Mouse (Mus musculus) MEL (cell line): Measurements from ENCODE around the gene Cntrl. TPM values are rescaled to one million over a fixed set of nuclear protein-coding genes. Genes with fewer than 3 reads are reported as not detected.

Source experiments
- DNase-seq: peaks from one replicate; pipeline ENCODE4 v3.0.0; 2011; ENCODE audit warnings: low read depth, low spot score
- H3K27ac ChIP-seq: 2 replicates; pipeline ENCODE4 v1.5.1; 2012; ENCODE audit warnings: low read depth, mild to moderate bottlenecking, control low read depth, low read length, moderate library complexity; ENCODE audit not compliant: control insufficient read depth
- H3K27me3 ChIP-seq, 2 experiments: fragments of 150-350 bp in 1 of 2; sonication (generic) in 1 of 2; 2 replicates each; pipeline ENCODE4 v1.6.1; 2012; ENCODE audit warnings: low read length in 2 of 2, mild to moderate bottlenecking in 2 of 2, improper control_type of control experiment in 1 of 2, moderate library complexity in 1 of 2; ENCODE audit not compliant: insufficient read depth in 2 of 2, control insufficient read depth in 1 of 2
- H3K36me3 ChIP-seq, 2 experiments: 2 replicates each; pipeline ENCODE4 v1.6.1; 2012 to 2014; ENCODE audit warnings: low read length in 2 of 2, improper control_type of control experiment in 1 of 2, inconsistent platforms in 1 of 2, mild to moderate bottlenecking in 1 of 2; ENCODE audit not compliant: insufficient read depth in 2 of 2, control insufficient read depth in 1 of 2
- H3K4me1 ChIP-seq, 2 experiments: fragments of 150-350 bp in 1 of 2; sonication (generic) in 1 of 2; 2 replicates each; pipeline ENCODE4 v1.6.1; 2012; ENCODE audit warnings: low read length in 2 of 2, improper control_type of control experiment in 1 of 2, mild to moderate bottlenecking in 1 of 2; ENCODE audit not compliant: insufficient read depth in 2 of 2, control insufficient read depth in 1 of 2
- H3K4me3 ChIP-seq, 2 experiments: fragments of 150-350 bp in 1 of 2; sonication (generic) in 1 of 2; 2 replicates each; pipeline ENCODE4 v1.5.1; 2012; ENCODE audit warnings: low read depth in 2 of 2, low read length in 2 of 2, mild to moderate bottlenecking in 2 of 2, moderate library complexity in 2 of 2, control low read depth in 1 of 2, improper control_type of control experiment in 1 of 2; ENCODE audit not compliant: control insufficient read depth in 1 of 2, insufficient read depth in 1 of 2
- H3K79me2 ChIP-seq: 2 replicates; pipeline ENCODE4 v1.6.1; 2012; ENCODE audit warnings: mild to moderate bottlenecking, low read length, moderate library complexity; ENCODE audit not compliant: control insufficient read depth, poor library complexity, insufficient read depth
- H3K9ac ChIP-seq: 2 replicates; pipeline ENCODE4 v1.6.1; 2012; ENCODE audit warnings: low read depth, mild to moderate bottlenecking, control low read depth, low read length, moderate library complexity; ENCODE audit not compliant: control insufficient read depth, poor library complexity, severe bottlenecking
- H3K9me3 ChIP-seq: fragments of 150-350 bp; sonication (generic); replicated peaks from 2 replicates; pipeline ENCODE4 v1.6.1; 2012; ENCODE audit warnings: mild to moderate bottlenecking, low read length, improper control_type of control experiment, moderate library complexity; ENCODE audit not compliant: insufficient read depth
- CHD1 ChIP-seq: IDR thresholded peaks from 2 replicates; pipeline ENCODE4 v1.6.1; 2012; ENCODE audit warnings: low read depth, mild to moderate bottlenecking, inconsistent platforms, low read length, improper control_type of control experiment
- CHD2 ChIP-seq: IDR thresholded peaks from 2 replicates; pipeline ENCODE4 v1.6.1; 2011; ENCODE audit warnings: low read length, improper control_type of control experiment
- CTCF ChIP-seq, 3 experiments: IDR thresholded peaks in 2 of 3; conservative IDR thresholded peaks in 1 of 3; 2 replicates each; pipeline ENCODE4 v1.5.1; 2011 to 2012; ENCODE audit warnings: low read length in 3 of 3, low read depth in 2 of 3, mild to moderate bottlenecking in 2 of 3, improper control_type of control experiment in 1 of 3, inconsistent platforms in 1 of 3, mixed read lengths in 1 of 3, moderate library complexity in 1 of 3; ENCODE audit not compliant: control insufficient read depth in 1 of 3, insufficient read depth in 1 of 3, poor library complexity in 1 of 3, severe bottlenecking in 1 of 3
- E2F4 ChIP-seq: IDR thresholded peaks from 2 replicates; pipeline ENCODE4 v1.6.1; 2011; ENCODE audit warnings: low read depth, low read length, improper control_type of control experiment, borderline replicate concordance
- ELF1 ChIP-seq: IDR thresholded peaks from 2 replicates; pipeline ENCODE4 v1.6.1; 2014; ENCODE audit warnings: low read depth, mild to moderate bottlenecking, inconsistent platforms, low read length, improper control_type of control experiment, moderate library complexity
- GATA1 ChIP-seq: IDR thresholded peaks from 2 replicates; pipeline ENCODE4 v1.6.1; 2011; ENCODE audit warnings: low read depth, low read length, improper control_type of control experiment
- HCFC1 ChIP-seq: IDR thresholded peaks from 2 replicates; pipeline ENCODE4 v1.6.1; 2012; ENCODE audit warnings: low read depth, mild to moderate bottlenecking, inconsistent platforms, low read length, improper control_type of control experiment, moderate library complexity
- JUND ChIP-seq: IDR thresholded peaks from 2 replicates; pipeline ENCODE4 v1.6.1; 2011; ENCODE audit warnings: low read depth, mild to moderate bottlenecking, improper control_type of control experiment, low read length
- MEF2A ChIP-seq: IDR thresholded peaks from 2 replicates; pipeline ENCODE4 v1.6.1; 2014; ENCODE audit warnings: low read depth, mild to moderate bottlenecking, inconsistent platforms, low read length, improper control_type of control experiment; ENCODE audit not compliant: poor library complexity, insufficient replicate concordance, severe bottlenecking; ENCODE audit errors: extremely low read depth
- MXI1 ChIP-seq: IDR thresholded peaks from 2 replicates; pipeline ENCODE4 v1.6.1; 2011; ENCODE audit warnings: mild to moderate bottlenecking, low read depth, low read length, improper control_type of control experiment
- MYB ChIP-seq: IDR thresholded peaks from 2 replicates; pipeline ENCODE4 v1.6.1; 2011; ENCODE audit warnings: mild to moderate bottlenecking, low read depth, low read length, improper control_type of control experiment
- NRF1 ChIP-seq: IDR thresholded peaks from 2 replicates; pipeline ENCODE4 v1.6.1; 2014; ENCODE audit warnings: low read depth, mild to moderate bottlenecking, inconsistent platforms, low read length, improper control_type of control experiment, moderate library complexity; ENCODE audit not compliant: poor library complexity, insufficient read depth, severe bottlenecking
- POLR2A ChIP-seq, 2 experiments: IDR thresholded peaks; 2 replicates each; pipeline ENCODE4 v1.6.1; 2011 to 2012; ENCODE audit warnings: low read length in 2 of 2, mild to moderate bottlenecking in 2 of 2, control low read depth in 1 of 2, improper control_type of control experiment in 1 of 2, low read depth in 1 of 2, moderate library complexity in 1 of 2; ENCODE audit not compliant: control insufficient read depth in 1 of 2, insufficient read depth in 1 of 2, poor library complexity in 1 of 2
- POLR2AphosphoS2 ChIP-seq: IDR thresholded peaks from 2 replicates; pipeline ENCODE4 v1.6.1; 2011; ENCODE audit warnings: low read length, improper control_type of control experiment
- RCOR1 ChIP-seq: IDR thresholded peaks from 2 replicates; pipeline ENCODE4 v1.6.1; 2012; ENCODE audit warnings: low read depth, mild to moderate bottlenecking, inconsistent platforms, low read length, improper control_type of control experiment
- TBP ChIP-seq: IDR thresholded peaks from 2 replicates; pipeline ENCODE4 v1.8.0; 2011; ENCODE audit warnings: low read depth, low read length, improper control_type of control experiment
- TCF12 ChIP-seq: IDR thresholded peaks from 2 replicates; pipeline ENCODE4 v1.6.1; 2014; ENCODE audit warnings: low read depth, mild to moderate bottlenecking, inconsistent platforms, low read length, improper control_type of control experiment, moderate library complexity
- UBTF ChIP-seq: IDR thresholded peaks from 2 replicates; pipeline ENCODE4 v1.6.1; 2012; ENCODE audit warnings: low read depth, mild to moderate bottlenecking, inconsistent platforms, low read length, improper control_type of control experiment, moderate library complexity, borderline replicate concordance; ENCODE audit not compliant: insufficient read depth
- USF2 ChIP-seq, 2 experiments: IDR thresholded peaks; 2 replicates each; pipeline ENCODE4 v1.6.1; 2011 to 2012; ENCODE audit warnings: improper control_type of control experiment in 2 of 2, low read length in 2 of 2, borderline replicate concordance in 1 of 2, inconsistent platforms in 1 of 2, low read depth in 1 of 2, mild to moderate bottlenecking in 1 of 2; ENCODE audit not compliant: insufficient read depth in 1 of 2
- ZC3H11A ChIP-seq: IDR thresholded peaks from 2 replicates; pipeline ENCODE4 v1.6.1; 2012; ENCODE audit warnings: low read depth, mild to moderate bottlenecking, inconsistent platforms, low read length, improper control_type of control experiment
- ZKSCAN1 ChIP-seq: IDR thresholded peaks from 2 replicates; pipeline ENCODE4 v1.6.1; 2012; ENCODE audit warnings: low read depth, mild to moderate bottlenecking, inconsistent platforms, low read length, improper control_type of control experiment, moderate library complexity
- ZMIZ1 ChIP-seq: IDR thresholded peaks from 2 replicates; pipeline ENCODE4 v1.6.1; 2012; ENCODE audit warnings: low read depth, mild to moderate bottlenecking, inconsistent platforms, low read length, improper control_type of control experiment, moderate library complexity
- polyA plus RNA-seq, 2 experiments: library from polyadenylated mRNA; stranded (reverse) in 1 of 2; unstranded in 1 of 2; fragments of >175 nt in 1 of 2; fragments of >200 nt in 1 of 2; gene quantifications; 2 replicates each; pipeline versions ENCODE4 v1.2.1 to v1.2.4; 2012; ENCODE audit warnings: low replicate concordance in 2 of 2, low read depth in 1 of 2; ENCODE audit not compliant: insufficient read length in 2 of 2, insufficient read depth in 1 of 2, missing spikeins in 1 of 2
- total RNA-seq: library from RNA; depleted of rRNA; stranded (reverse); fragments of 300-350 nt; gene quantifications from 2 replicates; pipeline ENCODE4 v1.2.3, GENCODE M21; 2012

Gene Cntrl
- total and polyA plus RNA-seq, 3 experiments = 17.0 to 24.0 TPM; not detected in 1

GRCm38 (mm10) chr2:35215363-35215762 lies 106.1 kb downstream of the Cntrl start:
- Histone ChIP-seq H3K27ac (no peak overlapping the region), H3K4me1 (peaks cover 2 to 21% of the 10 kb centered on the region in 2 experiments; a peak in 3 of 4 replicates), H3K9me3 (no peaks in the 10 kb centered on the region), H3K4me3 (no peak overlapping the region), H3K9ac (no peak overlapping the region), H3K36me3 (peaks cover 0 to 5% of the 10 kb centered on the region in 2 experiments; a peak in 1 of 4 replicates), H3K27me3 (no peaks in the 10 kb centered on the region), H3K79me2 (no peaks in the 10 kb centered on the region)
- no peak for DNase-seq
- no peak for TF ChIP-seq RCOR1
- 0 out of 2 replicates have a peak, but pooled peaks have one; percentile 1 for TF ChIP-seq JUND

- no peaks in the 10 kb centered on the region for H3K79me2 ChIP-seq
- H3K4me1 ChIP-seq = peaks cover 2 to 21% of the 10 kb centered on the region in 2 experiments; a peak in 3 of 4 replicates
- no peaks in the 10 kb centered on the region for H3K9me3 ChIP-seq
- peaks cover 0 to under 1% of the 10 kb centered on the region in 2 experiments; a peak in 1 of 4 replicates for H3K27me3 ChIP-seq
- DNase-seq = no peak
- TF ChIP-seq RCOR1 = no peak
- no peak for TF ChIP-seq CHD1
- TF ChIP-seq POLR2AphosphoS2 = no peak
- TF ChIP-seq CHD2 = no peak
- no peak for TF ChIP-seq E2F4
- H3K9ac ChIP-seq = no peak overlapping the region
- H3K4me3 ChIP-seq = no peak overlapping the region
- no peak overlapping the region for H3K27ac ChIP-seq
- H3K36me3 ChIP-seq = peaks cover 0 to 5% of the 10 kb centered on the region in 2 experiments; a peak in 1 of 4 replicates
Observed at GRCm38 (mm10) chr2:35216701-35217100, 107.4 kb downstream of the Cntrl start.

GRCm38 (mm10) chr2:35218736-35219135 lies 109.4 kb downstream of the Cntrl start:
- H3K79me2 ChIP-seq = no peaks in the 10 kb centered on the region
- no peak overlapping the region for H3K9ac ChIP-seq
- no peak overlapping the region for H3K27ac ChIP-seq
- no peak for TF ChIP-seq ELF1
- no peak for TF ChIP-seq ZC3H11A
- no peak for TF ChIP-seq MYB
- TF ChIP-seq USF2 (IDR thresholded peaks at IDR 0.05; ENCODE audit: borderline replicate concordance in 1 of 2, insufficient read depth in 1 of 2, low read depth in 1 of 2, low read length in 2 of 2) = no peak
- no peak for TF ChIP-seq NRF1
- no peak for TF ChIP-seq HCFC1
- no peak for TF ChIP-seq ZMIZ1
- TF ChIP-seq POLR2AphosphoS2 = no peak
- no peak for TF ChIP-seq JUND
- TF ChIP-seq CTCF (IDR thresholded peaks at IDR 0.05 in 2 of 3, conservative IDR thresholded peaks at IDR 0.05 in 1 of 3; ENCODE audit: control insufficient read depth in 1 of 3, insufficient read depth in 1 of 3, low read depth in 2 of 3, low read length in 3 of 3, poor library complexity in 1 of 3, severe bottlenecking in 1 of 3) = no peak
- TF ChIP-seq TCF12 = no peak
- no peak for TF ChIP-seq POLR2A (IDR thresholded peaks at IDR 0.05; ENCODE audit: control insufficient read depth in 1 of 2, insufficient read depth in 1 of 2, low read depth in 1 of 2, low read length in 2 of 2, poor library complexity in 1 of 2)
- no peak for TF ChIP-seq UBTF
- TF ChIP-seq ZKSCAN1 = no peak
- TF ChIP-seq GATA1 = no peak
- no peak for TF ChIP-seq TBP
- TF ChIP-seq CHD1 = no peak
- TF ChIP-seq MEF2A = no peak
- no peak for TF ChIP-seq CHD2
- no peak for TF ChIP-seq MXI1
- H3K36me3 ChIP-seq = no peaks in the 10 kb centered on the region
- H3K4me3 ChIP-seq = no peak overlapping the region
- peaks cover 0 to 13% of the 10 kb centered on the region in 2 experiments; a peak in 2 of 4 replicates for H3K4me1 ChIP-seq
- no peak for DNase-seq
- no peaks in the 10 kb centered on the region for H3K9me3 ChIP-seq
- peaks cover 0 to 1% of the 10 kb centered on the region in 2 experiments; a peak in 1 of 4 replicates for H3K27me3 ChIP-seq
